Mouse (Mus musculus) kidney, postnatal 10 days (tissue): ENCODE data around the gene Btrc.
A peak's percentile ranks its signal among the peaks of the same experiment; 100 is the strongest.

Experiments used
- DNase-seq: peaks from one replicate; pipeline ENCODE4 v3.0.0; 2021; ENCODE audit warnings: mixed read lengths

Gene Btrc

DNA sequence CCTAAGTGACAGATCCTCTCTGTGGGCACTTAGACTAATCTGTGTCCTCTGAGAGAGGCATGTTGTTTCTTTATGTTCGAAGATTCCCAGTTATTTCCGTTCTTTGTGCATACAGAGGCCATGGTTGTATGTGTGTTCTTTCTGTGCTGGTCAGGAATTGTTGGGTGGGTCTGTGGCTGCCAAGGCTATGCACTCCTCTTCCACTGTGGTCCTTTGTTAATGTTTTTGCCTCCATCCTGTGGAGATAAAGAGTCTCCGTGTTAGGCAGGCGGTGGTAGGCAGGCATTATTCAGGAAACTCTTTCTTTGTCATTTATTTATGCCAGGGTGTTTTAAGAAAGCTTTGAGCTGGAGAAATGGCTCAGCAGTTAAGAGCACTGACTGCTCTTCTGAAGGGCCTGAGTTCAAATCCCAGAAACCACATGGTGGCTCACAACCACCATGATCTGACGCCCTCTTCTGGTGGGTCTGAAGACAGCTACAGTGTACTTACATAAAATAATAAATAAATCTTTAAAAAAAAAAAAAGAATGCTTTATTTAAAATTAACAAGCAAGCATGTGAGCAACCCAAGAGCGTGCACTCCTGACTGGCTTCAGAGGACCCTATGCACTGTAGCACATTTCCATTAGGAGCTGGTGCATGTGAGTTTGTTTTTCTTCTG, 67.6 kb downstream of the Btrc start:
- DNase-seq: no peak

DNA sequence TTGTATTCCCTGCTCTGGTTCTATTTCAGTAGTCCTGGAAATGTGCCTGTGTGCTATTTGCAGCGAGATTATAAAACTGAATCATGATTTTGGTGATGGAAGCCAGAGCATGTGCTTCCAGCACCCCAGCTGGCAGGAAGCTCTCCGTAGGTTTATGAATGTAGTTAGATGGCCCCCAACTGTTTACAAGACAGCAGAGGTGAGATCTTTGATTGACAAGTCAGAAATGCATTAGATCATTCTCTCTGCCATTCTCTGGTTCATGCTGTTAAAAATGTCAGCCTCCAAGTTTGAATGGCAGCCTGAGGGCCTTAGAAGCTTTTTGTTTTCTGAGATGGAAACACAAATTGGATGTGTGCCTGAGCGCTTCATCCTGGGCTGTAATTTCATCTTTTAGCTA, 68.8 kb downstream of the Btrc start:
- DNase-seq: no peak

DNA sequence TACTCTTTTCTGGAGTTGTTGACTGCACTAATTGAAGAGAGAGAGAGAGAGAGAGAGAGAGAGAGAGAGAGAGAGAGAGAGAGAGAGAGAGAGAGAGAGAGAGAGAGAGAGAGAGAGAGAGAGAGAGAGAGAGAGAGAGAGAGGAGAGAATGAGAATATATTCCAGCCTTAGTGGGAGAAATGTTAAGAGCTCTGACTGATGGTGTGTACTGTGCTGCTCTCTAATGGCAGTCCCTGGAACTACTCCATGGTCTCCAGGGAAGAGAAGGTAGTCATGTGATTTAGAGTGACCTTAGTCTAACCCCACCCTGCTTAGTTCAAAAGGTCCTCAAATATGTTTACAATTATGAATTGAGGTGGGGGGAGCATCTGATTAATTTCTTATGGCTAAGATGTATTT, 72.5 kb downstream of the Btrc start:
- DNase-seq: peak; percentile 79

DNA sequence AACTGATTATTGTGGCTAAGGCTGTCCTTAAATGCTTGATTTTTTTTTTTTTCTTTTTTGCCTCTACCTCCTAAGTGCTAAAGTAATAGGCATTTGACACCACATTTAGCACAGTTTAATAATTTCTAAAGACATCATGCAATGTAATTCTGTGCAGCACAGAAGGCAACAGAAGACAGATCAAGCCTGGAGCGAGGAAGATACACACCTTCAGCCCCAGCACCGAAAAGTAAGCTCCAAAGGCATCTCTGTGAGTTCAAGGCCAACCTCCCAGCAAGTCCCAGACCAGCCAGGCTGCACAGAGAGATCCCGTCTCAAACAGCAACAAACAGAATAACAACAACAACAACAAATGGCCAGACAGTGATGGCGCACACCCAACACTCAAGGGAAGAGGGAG, 73.6 kb downstream of the Btrc start:
- DNase-seq: no peak

DNA sequence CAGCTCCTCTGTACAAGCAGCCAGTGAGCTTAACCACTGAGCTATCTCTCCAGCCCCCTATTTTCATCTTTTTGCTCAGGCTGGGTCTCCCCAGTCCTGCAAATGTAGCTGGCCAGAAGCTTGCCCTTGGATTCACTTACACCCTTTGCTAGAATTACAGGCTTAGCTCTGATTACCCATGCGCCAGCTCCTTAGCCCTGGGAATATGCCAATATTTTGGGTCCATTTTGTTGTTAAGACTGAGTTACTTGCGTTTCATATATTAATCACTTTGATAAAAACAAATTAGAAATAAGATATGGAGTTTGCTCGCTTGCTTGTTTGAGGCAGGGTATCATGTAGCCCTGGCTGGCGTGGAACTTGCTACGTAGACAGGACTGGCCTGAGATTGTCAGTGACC, 74.7 kb downstream of the Btrc start:
- DNase-seq: no peak

DNA sequence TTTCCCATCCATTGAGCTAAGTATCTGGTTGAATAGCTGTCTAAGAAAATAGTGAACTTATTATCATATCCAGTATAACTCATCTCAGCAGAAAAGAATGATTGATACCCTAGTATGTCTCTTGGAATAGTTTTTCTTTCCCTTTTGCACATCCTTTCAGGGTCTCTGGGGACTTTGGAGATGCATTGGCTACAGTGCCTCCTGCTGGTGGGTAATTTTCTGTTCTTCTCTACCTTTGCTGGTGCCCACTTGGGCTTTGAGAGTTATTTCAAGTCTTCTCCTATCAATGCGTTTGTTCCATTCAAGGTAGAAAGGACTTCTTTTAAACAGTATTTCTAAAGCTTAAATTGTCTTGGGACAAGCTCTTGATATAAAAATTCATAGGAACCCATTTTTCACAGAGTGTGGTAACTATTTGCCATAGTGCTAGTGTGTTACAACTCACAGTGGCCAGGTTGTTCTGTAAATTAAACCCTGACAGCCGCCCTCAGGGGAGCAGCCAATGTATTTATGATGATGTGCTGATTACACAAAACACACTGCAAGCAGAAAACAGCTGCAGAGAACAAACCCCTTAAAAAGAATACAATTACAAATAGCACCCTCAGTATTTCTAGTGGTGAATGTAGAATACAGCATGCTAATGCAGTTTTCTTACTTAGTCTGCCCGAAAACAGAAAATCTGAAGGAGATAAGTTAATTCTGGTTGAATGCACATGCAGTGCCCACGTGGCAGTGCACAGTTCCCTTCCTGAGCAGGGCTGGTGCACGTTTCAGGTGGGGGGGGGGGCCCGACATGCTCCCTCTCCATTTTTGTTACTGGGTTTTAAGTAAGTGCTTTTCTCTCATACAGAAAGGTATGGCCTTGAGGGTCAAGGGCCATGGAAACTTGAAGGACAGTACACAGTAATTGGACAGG, 75.7 kb downstream of the Btrc start:
- no peak for DNase-seq

DNA sequence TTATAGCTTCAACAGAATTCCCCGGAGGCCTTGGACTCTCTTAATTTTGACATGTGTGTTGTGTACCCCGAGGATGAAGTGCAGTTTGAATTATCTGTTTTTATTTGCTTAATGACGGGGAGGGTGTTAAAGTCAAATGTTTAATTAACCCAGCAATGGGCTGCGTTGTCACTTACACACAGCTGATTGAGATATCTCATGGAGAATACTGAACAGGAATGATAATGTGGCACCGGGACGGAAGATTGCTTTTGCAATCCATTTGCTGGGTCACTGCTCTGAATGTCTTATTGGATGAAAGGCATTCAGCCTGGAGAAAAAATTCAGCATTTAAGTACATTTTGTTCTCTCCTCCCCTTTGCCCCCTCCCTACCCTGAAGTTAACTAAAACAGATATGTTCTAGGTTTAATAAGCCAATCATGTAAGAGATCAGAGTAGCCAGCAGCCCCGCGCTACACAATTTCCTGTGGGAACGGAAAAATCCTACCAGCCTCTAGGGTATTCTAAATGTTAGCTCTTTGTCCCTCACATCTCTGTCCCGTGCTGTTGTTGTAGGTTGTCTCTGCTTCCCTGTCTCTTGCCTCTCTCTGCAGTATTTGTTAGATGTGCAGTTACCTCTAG, 77.1 kb downstream of the Btrc start:
- DNase-seq: no peak

DNA sequence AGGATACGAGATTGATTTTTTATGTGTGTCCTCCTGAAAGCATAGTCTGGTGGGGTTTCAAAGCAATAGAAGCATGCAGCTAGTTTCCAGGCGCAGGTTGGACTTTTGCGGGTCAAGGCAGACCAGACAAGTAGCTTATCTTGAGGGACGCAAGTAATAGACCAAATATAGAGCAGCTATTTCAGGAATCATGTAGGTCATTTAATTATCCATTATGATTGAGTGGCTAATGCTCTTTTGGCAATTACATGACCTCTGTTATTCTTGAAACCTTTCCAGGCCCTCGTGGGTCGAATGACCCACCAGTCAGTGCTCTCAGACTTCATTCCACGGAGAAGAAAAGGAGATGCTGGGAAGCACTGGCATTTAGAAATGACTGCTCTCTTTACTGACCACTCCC, 78.2 kb downstream of the Btrc start:
- DNase-seq: no peak

DNA sequence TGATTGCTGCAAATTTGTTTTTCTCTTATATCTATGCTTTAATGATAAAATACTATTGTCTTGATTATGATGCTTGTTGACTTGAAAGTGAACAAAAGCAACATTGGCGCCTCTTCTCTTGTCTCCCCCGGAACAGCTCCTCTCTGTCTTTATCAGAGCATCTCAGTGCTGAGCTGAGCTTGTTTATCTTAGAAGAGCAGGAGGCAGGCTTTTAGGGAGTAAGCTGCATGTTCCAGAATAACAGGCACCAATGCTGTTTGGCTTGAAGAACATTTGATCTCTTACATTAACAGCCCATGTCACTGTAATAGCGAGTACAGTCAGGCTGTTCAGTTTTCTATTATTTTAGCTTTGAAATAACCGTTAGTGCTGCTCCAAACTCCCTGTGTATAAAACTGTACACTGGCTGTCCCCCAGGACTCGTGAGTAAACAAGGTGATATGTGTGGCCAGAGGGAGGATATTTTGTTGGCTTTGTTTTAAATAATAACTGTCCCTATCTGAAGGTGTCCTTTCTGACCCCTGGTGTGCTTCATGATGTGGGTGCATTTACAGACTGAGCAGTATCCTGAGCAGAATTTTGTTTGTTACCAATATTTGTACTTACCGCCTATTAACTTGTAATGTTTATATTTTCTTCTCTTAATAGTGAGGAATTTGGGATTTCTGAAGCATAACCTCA, 81.9 kb downstream of the Btrc start:
- no peak for DNase-seq

DNA sequence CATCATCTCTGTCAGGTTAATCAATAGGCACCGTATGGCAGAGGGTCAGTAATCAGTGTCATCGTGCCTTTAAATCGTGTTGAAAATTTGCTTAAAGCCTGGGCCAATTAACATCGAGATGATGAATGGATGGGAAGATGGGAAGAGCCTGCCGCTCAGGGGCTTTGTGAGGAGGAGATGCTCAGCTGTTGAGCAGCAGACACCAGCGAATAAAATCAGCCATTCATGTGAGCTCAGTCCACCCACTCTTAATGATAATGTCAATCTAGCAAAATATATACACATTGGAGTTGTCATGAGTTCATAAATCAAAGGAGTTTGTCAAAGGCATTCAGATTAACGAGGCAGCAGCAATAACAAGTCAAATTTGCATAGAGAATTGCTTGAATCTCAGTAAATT, 83.1 kb downstream of the Btrc start:
- no peak for DNase-seq

DNA sequence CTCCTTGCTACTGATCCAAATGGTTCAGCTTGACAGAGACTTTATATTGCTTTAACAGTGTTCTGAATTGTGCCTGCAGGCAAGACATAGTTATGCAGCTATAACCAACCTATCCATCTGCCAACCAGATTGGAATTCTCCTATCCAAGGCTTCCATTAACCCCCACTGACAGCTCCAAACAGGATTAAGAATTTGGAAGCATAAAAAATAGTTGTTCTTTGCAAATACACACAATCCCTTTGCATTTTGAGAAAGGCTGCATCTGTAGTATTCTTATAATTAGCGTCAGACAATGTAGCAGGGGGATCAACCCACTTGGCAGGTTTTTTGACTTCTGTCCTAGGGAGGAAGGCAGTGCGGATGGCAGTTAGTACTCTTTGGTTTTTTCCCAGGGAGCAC, 83.7 kb downstream of the Btrc start:
- DNase-seq: no peak

DNA sequence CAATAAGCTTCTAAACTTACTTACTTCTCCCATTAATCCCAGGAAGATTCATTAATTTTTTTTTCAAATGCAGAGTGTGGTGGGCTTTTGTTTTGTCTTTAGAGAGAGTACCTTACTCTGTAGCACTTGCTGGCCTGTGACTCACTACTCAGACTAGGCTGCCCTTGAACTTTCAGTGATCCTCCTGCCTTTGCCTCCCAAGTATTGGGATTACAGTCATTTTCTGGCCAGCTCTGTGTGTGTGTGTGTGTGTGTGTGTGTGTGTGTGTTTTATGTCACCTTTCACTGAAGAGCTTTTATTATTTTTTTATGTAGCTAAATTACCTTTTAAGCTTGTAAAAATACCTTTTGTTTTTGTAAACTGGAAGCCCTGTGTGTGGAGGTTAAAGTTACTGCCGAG, 84.4 kb downstream of the Btrc start:
- no peak for DNase-seq

DNA sequence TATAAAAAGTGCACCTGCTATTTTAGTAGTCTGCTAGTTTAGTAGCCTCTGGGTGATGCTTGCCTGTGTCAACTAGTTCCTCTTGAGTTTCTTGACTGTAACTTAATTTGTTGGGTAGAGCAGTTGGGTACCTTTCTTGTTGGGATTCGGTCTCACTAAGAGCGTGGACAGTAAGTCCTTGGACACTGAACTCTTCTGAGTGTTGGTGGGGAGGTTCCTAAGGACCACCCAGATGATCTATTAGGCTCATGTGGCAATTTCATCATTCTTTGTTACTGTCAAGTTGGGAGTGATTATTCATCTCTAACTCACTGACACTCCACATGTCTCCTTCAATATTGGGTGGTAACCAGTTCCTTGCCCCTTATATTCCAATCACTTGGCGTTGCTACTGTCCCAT, 90.9 kb downstream of the Btrc start:
- DNase-seq: no peak

DNA sequence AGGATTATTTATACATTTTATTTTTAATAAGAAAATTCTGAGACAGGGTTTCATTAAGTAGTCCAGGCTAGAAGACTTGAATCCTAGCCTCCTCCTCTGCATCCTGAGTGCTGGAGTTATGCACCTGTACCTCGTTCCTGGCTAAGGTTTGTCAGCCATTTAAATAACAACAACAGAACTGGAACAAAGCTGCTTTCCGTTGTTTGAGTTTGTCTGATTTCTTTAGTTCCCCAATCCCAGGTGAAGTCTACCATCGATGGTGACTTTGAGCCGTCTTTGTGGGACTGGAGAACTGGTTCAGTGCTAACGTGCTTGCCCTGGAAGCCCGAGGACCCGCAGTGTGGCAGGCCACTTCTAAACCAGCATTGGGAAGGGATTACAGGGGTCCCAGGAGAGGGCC, 93.4 kb downstream of the Btrc start:
- no peak for DNase-seq

DNA sequence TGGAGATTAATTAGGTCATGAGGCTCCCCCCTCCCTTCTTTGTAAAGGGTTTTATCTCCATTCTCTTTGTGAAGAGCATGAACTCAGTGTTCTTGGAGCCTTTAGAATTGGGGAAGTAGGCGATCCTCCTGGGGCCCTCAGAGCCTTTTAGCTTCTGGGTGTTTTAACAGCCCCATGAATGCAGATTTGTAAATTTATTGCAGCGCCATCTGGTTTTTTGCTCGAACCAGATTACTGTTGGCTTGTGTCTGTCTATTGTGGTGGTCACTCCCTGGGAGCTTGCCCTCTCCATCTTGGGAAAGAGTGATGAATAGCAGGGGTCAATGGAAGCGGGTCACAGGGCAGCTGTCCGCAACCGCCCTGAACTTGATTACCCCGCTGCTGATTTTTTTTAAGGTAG, 95.2 kb downstream of the Btrc start:
- peak; percentile 41 for DNase-seq

DNA sequence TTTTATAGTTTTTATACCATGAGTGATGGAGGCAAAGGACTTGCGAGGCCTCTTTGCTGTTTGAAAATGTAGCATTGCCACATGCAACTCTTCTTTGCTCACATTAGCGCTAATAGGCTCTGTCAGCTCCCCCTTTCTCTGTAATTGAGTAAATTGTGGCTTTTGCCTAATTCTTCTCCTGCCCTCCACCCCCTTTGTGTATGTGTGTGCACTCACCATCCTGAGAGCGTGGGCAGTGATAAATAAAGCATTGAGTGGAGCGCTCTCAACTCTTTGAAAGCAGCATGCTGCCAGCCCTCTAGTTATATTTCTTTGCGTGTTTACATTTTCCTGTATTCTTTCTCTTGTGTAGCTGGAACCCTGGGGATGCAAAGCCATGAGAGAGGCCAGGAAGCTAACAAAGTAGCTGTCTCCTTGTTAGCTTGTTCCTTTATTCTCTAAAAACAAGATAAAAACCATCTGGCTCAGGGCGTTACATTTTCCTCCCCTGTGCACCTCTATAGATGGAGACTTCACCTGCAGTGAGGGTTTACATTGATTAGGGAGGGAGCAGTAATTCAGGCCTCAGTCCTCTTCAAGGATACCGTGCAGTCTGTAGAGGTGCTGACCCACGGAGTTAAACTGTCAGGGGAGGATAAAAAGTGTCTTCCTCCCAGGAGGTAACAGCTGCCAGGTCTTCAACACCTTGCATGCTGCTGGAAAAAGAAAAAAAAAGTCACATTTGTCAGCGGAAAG, 96.6 kb downstream of the Btrc start:
- no peak for DNase-seq

DNA sequence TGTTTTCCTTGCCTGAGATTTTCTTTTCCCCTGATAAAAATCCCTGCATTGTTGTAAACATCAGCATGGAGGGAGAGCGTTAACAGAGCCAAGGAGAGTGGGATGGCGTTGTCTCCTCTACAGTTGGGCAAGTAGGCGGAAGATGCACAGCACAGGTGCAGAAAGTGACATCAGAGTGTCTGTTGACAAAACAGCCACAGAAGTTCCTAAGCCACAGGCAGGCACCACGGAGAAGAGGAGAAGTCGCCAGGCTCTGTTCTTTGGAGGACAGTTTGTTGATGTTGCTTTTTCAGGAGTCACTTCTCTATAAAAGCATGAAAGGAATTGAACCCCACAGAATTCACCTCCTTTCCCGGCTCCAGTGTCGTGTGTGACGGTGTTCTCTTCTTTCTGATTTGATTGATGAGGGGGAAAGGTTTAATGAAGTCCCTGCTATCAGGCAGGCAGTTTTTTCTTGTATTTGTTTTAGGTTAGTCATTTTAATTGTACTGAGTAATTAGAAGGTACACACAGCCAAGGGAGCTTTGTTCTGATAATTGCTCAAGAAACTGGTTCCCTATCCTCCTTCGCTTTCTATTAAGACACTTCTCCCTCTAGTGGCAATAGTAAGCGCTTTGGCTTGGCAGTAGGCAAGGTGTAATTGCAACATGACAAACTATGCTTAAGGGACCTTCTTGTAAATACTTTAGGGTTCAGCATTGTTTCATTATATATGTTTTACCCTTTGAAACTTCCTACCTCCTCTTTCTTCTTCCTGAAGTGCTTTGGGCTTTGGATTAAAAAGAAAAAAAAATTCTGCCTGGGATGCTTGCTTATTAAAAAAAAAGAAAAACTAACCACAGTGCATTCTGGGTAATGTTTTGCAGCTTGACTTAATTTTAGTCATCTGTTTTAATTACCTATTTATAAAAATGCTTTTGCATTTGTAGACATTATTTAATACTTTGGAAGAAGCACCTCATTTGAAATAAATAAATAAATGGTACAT, 97.5 kb downstream of the Btrc start:
- peak; percentile 26 for DNase-seq

DNA sequence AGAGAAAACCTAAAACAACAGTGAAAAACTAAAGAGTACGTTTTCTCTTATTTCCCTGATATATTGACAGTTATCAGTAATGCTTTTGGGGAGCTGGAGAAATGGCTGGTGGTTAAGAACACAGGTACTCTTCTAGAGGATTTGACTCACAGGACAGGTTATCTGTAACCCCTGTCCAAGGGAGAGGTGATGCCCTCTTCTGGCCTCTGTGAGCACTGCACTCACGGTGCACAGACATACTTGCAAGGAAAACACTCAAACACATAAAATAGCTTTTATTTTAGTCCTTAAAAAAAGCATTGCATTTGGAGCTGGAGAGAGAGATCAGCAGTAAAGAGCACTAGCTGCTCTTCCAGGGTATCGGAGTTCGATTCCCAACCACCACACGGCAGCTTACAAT, 106.2 kb downstream of the Btrc start:
- no peak for DNase-seq

DNA sequence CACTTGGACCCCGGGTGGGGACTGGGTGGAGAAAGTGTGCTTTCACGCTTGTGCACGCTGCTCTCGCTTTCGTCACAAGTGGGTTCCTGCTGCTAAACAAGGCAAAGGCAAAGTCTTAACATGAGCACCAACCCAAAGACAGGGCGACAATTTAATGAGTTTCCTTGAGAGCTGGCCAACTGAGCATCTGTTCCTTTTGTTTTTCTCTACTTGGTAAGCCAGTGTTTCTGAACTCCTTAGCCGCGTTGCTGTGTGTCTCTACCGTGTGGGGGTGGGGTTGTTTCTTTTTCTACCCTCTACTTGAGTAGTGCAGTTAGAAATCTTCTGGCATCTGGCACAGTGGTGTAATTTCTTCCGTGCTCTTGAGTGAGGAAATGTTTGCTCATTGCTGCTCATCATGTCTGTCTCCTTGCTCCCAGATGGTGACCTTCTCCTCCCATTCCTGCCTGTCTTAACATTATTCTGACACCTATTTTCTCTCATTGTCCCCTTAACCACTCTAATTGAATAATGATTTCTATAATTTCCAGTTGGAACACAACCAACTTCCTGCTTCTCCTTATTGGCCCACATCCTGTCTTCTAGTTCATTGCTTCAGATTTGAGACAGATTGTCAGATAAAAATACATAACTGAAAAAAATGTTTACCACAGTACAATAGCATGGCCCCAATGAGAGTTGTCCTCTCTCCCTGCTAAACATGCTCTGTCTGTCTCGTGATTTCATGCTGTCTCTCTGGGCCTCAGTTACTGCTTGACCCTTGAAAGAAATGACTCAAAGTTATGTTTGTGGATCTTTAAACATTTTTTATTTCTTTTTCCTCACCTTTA, 109.4 kb downstream of the Btrc start:
- peak; percentile 25 for DNase-seq

DNA sequence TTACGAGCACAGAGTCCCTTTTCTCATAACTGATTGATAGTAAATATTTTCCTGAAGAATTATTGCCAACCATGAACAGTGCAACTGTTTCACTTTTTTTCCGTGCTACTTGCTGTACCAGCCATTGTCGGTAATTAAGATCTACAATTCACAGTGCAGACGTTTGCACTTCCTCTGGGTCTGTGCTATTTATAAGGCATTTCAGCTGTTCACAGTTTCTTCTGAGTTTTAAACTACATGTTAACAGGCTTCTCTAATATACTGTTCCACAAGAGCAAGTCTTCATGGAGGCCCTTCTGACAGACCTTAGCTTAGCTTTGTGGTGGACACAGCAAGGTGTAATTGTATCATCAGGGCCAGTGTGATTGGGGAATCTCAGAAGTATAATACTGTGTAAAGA, 111.2 kb downstream of the Btrc start:
- DNase-seq: no peak
